Mouse (Mus musculus) adrenal gland, postnatal 25 days (tissue): ENCODE data around the gene Cs. TPM values are rescaled to one million over a fixed set of nuclear protein-coding genes. Genes with fewer than 3 reads are reported as not detected.
"Not testable (repeated sequence)": the region's sequence is repeated elsewhere in the genome, so short reads cannot be mapped to it uniquely, and the experiment has no call there.

Experiments
- DNase-seq: peaks from one replicate; pipeline ENCODE4 v3.0.0; 2021; ENCODE audit warnings: mixed read lengths
- total RNA-seq: library from RNA; stranded (reverse); gene quantifications from 2 replicates; pipeline ENCODE4 v1.2.3, GENCODE M21; 2021

Gene Cs
- total RNA-seq, 1 experiment from 2014 or later: 287 TPM

DNA sequence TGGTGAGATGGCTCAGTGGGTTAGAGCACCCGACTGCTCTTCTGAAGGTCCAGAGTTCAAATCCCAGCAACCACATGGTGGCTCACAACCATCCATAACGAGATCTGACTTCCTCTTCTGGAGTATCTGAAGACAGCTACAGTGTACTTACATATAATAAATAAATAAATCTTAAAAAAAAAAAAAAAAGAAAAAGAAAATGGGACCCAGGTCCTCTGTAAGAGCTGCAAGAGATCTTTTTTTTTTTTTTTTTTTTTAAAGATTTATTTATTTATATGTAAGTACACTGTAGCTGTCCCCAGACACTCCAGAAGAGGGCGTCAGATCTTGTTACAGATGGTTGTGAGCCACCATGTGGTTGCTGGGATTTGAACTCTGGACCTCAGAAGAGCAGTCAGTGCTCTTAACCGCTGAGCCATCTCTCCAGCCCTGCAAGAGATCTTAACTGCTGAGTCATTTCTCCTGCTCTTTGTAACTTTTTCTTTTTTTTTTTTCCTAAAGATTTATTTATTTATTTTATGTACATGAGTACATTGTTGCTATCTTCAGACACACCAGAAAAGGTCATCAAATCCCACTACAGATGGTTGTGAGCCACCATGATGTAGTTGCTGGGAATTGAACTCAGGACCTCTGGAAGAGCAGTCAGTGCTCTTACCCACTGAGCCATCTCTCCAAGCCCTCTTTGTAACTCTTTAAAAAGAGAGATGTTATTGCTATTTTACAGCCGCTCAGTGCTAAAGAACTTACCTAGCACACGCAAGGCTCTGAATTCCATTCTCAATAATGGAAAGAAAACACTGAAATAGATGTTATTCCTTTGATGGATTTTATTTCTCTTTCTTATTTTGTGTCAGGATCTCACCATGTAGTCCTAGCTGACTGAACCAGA is 4.9 kb upstream of the Cs start:
- DNase-seq: not testable (repeated sequence)

DNA sequence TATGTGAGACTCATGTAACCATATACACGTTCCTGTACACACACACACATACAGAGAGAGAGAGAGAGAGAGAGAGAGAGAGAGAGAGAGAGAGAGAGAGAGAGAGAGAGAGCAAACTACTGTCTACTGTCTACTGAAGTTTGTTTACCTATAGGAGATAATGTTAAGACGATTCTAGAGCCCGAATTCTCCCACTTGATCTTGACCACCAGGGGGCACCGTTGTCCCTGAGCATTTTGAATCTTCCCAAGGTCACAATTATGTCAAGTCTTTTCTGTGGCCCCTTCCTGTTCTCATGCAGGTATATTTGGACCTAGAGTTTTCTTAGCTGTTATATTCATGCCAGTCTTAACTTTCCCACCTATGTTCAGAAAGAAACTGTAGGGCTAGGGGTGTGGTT is 2.0 kb upstream of the Cs start:
- peak; percentile 78 for DNase-seq

DNA sequence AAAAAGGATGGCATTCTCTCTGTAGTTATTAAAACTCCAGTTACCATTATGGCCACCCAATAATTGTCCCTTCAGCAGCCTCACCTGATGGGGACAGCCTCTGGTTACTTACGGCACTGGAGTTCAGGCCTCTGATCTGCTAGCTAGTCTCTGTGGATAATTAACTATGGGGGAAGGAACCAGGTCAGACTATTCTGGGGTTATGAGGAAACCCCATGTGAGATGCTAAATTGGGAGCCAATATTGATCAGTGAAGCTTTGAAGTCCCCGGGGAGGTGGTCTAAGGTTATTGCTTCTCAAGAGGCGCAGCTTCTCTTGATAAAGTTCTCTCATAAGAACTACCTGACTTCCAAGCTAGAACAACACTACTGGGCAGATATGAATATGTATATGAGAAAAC is 1.3 kb upstream of the Cs start:
- DNase-seq: no peak

DNA sequence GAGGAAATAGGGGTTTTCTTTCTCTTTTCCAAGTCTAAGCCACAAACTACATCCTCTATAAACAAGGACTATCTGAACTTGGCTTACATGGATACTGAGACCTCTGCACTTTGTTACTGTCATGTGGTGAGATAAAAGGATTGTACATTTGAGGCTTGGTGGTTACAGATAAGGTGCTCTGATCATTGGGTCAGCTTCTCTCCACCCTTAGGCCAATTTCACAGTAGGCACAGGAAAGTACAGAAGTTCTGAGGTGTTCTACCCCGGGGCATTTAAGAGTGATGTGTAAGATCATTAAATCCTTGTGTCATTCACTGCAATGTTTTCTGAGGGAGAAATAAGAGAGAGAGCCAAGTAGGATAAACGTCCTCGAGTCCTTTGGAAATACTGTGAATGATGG is 937 bp upstream of the Cs start:
- no peak for DNase-seq

DNA sequence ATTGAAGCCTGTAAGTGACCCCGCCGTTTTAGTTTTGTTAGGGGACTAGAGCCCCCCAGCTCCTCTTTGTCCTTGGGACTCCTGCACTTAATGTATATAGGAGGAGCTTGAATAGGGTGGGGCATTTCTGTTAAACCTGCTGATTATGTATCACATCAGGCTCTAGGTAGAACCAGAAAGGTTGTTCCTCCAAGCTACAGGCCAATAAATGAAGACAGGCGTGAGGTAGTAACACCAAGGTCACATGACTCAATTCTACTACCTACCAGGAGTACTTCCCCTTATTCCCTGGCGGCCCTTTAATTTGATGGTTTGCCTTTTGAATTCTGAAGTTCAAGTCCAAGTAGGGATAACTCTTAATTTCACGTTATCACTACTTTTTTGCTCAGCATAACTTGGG is 881 bp downstream of the Cs start:
- DNase-seq: no peak

DNA sequence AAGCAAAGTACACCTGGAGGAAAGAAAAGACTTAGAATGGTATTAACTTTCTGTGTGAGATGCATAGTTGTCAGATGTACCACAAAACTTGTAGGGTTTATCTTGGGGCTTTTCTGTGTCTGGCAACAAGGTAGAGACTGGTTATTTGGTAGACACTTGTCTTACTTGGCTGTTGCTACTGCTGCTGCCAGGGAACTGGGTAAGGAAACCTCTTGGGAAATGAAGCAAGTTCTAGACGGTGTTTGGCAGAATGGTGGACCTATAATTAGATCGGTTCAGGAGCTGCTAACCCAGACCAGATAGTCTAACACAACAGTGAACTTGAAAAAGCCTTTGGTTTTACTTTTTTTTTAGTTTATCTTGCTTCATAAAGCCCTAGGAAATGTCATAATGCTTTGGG is 1.4 kb downstream of the Cs start:
- DNase-seq: no peak

DNA sequence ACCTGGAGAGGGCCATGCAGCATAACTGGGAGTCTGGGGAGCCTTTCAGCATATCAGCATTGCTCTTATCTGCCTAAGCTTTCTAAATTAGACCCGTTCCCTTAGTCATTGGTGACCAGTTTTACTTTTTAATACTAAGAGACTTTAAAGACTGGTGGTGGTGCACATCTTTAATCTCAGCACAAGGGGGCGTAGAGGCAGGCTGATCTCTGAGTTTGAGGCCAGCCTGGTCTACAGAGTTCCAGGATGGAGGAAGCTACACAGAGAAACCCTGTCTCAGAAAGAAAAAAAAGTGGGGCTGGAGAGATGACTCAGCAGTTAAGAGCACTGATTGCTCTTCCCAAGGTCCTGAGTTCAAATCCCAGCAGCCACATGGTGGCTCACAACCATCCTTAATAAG is 2.7 kb downstream of the Cs start:
- DNase-seq: no peak

DNA sequence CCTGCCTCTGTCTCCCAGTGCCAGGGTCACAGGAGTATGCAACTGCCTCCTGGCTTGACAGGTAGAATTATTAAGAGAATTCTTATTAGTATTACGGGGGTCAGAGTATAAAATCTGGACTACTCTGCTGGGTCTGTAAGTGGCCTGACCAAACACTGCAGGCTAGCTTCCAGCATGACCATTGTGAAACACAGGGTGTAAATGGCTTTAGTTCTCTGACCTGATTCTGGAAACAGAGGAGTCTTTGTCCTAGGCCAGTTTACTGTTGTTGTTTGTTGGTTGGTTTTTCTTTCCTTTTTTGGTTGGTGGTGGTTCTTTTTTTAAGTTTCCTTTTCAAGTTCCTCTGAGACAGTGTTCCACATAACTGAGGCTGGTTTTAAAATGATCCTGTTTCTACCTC is 5.9 kb downstream of the Cs start:
- DNase-seq: no peak

DNA sequence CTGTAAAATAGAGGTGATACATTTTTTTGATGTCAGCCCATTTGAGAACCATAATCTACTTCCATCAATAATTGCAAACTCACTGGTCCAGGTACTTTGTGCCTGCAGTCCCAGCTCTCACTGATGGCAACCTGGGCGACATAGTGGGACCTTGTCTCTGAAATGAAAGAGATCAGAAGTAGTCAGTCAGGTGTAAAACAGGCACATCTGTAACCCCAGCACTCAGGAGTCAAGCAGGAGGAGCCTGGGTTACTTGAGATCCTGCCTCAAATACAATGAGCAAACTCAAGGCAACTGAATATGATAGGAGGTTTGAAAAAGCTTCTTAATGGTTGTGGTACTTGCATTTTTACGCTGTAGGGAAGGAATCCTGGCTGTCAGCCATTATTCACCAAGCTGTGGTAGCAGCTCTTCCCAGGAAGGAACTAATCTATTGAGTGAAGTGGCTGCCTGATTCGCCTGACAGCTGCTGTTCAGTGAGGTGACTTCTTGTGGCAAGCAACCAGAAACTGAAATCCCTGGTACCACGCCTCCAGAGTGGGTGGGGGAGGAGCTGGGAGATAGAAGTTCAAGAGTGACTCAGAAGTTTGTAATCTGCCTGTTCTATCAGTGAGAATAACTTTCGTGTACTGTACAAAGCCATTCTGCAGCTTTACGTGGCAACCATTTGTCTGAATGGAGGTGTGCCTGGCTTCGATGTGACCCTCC is 7.2 kb downstream of the Cs start:
- peak; percentile 73 for DNase-seq

DNA sequence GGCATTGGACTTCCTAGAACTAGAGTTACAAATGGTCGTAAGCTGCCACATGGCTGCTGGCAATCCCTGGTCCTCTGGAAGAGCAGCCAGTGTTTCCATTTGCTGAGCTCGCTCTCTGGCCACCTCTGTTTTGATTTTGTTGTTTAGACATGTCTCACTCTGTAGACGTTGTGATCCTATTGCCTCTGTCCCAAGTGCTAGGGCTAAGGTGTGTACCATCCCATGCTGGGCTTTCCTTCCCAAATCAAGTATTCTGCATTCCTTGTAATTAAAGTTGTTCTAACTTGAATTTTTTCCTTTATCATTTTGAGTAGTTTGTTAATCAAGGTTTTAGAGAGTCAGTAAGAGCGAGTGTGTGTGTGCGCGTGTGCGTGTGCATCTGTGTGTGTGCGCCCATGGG is 10.0 kb downstream of the Cs start:
- no peak for DNase-seq

DNA sequence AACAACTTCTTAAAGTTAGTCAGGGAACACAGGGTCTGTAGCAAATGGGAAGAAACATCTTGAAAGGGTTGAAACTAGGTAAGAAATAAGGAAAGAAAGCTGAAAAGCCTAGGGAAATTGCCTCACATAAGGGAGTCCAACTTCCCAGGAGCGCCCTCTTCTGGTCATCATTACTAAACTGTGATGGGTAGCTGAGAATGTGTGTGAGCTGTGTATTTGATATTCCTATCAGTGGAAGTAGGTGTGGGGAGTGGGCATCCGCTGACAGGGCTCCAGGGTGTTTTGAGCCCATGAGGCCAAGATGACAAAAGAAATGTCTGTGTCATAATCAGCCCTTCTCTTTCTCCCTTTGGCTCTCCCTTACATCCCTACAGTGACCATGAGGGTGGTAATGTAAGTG is 21.3 kb downstream of the Cs start:
- peak; percentile 34 for DNase-seq

DNA sequence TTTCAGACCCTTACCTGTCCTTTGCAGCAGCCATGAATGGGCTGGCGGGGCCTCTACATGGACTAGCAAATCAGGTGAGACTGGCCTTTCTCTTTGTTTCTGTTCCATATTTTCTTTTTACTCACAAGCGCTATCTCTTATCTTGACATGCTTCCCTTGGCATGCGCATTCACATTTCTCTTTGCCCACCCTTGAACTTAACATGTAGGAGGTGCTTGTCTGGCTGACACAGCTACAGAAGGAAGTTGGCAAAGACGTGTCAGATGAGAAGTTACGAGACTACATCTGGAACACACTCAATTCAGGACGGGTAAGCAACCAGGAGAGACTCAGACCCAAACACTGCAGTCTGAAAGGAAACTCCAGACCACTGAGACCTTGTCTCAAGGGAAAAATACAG is 21.7 kb downstream of the Cs start:
- peak; percentile 11 for DNase-seq

DNA sequence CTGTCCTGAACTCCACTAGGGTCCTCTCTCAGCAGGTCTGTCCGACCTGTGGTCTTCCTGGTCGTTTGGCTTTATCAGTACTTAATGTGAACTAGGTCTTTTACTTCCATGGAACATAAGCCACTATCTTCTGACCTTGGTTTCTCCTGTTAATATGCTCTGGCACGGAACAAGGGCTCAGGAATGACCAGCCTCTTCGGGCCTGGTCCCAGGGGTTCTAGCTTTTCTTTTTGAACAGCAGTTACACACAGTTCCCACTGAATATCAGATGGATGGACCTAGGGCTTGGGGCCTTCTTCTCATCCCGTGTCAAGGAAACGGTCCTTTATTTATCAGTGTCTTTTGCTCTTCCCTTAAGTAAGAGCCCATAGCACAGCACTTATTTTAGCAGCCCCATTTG is 24.3 kb downstream of the Cs start:
- no peak for DNase-seq

DNA sequence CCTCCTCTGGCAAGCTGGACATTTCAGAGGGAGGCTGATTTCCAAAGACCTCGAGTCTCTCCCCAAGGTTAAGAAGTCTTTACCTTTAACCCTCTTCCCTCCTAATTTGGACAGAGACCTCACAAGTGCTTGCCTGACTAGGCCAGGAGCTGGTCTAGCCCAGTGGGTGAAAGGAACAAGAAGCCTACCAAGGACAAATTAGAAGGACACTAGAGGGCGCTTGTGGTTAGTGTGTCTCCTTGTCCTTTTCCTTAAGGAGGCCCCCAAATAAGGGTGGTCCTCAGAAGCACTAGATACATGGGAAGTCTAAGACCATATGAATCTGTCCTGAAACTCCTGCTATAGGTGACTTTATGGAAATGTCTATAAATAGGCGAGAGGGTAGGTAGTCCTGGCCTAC is 25.0 kb downstream of the Cs start:
- no peak for DNase-seq

DNA sequence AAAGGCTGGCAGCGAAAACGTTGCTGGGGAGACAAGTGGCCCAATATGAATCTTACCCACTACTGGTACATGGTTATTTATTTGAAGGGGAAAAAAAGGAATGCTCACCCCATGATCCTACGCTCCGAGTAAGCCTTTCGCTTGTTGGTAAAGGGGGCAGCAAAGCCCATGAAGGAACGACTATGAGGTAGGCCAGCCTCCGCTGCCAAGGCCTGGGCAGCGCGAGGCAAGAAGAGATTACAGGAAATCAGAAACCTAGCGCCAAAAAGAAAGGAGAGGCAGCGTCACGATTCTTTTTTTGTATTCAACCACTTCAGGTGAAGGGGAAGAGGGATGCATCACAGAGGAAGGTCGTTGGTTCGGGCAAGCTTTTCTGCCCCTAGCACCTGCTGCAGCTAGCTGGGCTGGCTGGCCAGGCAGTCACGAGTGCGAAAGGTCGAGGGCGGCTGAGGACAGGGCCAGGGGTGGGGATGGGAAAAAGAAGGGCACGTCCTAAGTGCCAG is 30.4 kb downstream of the Cs start:
- DNase-seq: no peak

DNA sequence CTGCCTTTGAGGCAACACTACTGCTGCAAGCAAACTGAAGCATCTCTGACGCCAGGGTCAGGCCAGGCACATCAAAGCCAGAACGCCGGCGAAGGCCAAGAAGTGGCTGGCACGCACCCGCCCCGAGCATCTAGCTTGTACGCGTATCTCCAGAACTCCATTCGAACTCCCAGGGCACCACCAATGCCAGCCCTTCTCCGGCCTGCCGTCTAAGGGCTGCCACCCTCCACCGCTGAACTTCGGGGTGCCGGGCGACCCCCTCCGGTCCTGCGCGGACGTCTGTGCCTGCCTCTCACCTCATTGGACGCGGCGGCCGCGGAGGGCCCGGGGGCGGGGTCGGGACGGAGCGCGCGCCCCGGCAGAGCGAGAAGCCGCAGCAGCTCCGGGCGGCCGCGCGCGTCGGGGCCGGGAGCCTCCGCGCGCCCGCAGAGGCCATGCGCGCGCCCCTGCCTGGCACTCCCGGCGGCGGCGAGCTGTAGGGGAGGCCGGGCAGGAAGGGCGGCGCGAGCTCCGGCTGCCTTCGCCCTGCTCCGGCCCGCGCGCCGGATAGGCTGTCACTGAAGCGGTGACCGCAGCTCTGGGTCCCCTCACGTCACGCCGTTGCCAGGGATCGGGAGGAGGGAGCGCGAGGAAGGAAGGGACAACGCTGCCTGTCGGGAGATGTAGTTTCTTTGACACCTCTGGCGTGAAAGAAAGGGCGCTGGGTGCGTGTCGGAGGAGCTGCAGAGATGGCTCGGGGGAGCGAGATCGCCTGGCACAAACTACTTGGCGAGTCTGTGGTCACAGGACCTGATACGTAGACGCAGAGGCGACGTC is 31.1 kb downstream of the Cs start, which contains the start of gene Coq10a:
Coq10a (minus strand) TSS at position 596 of the 816 bp plus-strand sequence.
- DNase-seq: peak; percentile 92

DNA sequence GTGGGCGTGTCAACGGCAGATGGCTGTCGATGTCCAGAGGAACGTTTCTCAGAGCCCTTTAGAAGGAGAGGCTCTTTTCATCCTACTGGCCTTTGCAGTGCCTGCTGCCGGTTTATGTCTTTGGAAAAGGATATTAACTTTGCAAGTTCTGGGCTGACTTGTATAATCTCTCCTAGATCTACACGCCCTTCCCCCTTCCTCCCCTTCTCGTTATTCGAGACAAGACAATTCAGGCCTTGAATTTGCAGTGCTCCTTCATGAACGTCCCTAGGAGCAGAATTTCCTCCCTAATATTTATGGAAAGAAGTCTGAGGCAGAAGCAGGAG is 31.6 kb downstream of the Cs start:
- no peak for DNase-seq

DNA sequence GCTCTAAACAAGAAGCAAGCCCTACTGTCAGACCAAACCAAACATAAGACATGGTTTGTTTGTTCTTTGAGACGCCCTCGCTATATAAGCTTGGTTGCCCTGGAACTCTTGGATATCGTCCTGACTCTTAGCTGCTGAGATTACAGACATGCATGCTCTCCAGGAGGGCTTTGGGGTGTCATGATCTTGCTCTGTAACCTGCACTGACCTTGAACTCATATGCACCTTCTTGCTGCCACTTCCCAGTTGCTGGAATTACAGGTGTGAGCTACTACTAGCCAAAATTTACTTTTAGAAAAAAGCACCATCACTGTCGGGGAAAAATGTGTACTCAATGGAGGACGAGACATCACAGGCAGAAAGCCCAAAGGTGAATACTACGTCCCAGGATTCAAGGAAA is 32.1 kb downstream of the Cs start:
- no peak for DNase-seq

DNA sequence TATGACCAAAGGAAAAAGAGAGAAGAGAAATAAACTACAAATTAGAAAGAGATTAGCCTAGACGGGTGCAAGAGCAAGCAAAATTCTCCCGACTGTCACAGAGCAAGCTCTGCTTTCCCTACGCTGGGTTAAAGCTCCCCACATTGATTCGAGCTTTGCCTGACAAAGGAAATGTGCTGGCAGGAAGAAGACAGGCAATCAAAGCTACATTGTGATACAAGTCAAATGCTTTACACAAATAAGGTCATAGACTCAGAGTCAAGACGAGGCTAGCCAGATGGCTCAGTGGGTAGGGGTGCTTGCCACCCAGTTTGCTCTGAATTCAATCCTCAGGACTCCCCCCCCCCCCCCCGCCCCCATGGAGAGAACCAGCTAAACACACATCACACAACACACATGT is 32.5 kb downstream of the Cs start:
- DNase-seq: no peak

DNA sequence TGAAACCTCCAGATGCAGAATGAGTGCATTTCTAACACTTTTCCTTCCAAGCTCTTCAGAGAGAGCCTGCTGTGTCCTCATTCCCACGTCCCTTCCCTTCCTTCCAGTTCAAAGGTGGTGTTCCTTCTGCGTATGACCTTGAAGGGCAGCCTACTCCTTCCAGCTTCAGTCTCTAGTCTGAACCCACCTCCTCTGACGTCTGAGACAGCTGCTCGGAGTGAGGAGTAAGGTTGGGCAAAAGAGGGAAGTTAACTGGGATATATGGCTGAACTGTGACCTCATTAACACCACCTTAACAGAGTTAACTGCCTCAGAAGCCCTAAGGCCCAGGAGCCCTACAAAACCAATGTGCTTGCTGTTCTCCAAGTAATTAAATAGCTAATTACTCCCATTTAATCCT is 33.1 kb downstream of the Cs start:
- DNase-seq: no peak

DNA sequence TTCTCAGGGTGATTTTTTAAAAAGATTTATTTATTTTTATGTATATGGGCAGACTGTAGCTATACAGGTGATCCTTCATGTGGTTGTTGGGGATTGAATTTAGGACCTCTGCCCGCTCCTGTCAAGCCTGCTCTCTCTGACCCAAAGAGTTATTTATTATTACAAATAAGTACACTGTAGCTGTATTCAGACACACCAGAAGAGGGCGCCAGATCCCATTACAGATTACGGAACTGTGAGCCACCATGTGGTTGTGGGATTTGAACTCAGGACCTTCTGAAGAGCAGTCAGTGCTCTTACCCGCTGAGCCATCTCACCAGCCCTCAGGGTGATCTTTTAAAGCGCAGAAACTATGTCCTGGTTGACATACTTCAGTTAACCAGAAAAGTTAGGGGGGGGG is 34.6 kb downstream of the Cs start:
- no peak for DNase-seq

DNA sequence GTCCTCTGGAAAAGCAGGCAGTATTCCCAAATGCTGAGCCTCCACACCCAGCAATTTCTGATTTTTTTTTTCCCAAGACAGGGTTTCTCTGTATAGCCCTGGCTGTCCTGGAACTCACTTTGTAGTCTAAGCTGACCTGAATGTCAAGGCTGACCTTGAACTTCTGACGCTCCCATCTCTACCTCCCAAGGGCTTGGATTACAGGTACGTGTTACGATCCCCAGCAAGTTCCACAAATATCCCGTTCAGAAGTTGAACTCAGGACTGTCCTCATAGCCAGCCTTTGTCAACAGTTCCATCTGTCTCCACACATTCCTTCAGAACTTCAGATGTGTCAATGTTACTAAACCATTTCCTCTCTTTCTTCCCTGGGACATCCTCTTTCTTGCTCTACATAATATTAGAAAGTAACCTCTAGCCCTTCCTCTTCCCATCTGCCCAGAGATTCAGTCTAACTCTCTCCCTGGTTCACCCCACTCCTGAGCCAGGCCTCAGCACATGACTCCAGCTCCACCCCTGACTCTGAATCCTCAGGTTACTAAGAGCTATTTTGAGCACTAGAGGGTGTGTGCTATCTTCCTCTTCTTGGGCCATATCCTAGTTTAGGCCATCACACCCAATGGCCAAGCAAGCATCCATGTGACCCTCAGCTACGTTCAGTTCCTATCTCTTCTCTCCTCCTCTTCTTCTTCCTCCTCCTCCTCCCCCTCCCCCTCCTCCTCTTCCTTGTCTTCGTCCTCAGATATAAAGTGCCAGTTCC is 35.6 kb downstream of the Cs start:
- DNase-seq: no peak
